Mouse (Mus musculus) ES-Bruce4 (cell line): ENCODE data around the gene Atpif1.

Experiments
- CTCF ChIP-seq: IDR thresholded peaks from one replicate; pipeline ENCODE4 v1.8.1; 2011; ENCODE audit warnings: low read depth, low read length
- EP300 ChIP-seq: IDR thresholded peaks from 2 replicates; pipeline ENCODE4 v1.6.1; 2011; ENCODE audit warnings: low read depth, low read length; ENCODE audit not compliant: insufficient read depth
- POLR2A ChIP-seq: IDR thresholded peaks from one replicate; pipeline ENCODE4 v1.8.1; 2011; ENCODE audit warnings: low read length; ENCODE audit not compliant: insufficient read depth

DNA sequence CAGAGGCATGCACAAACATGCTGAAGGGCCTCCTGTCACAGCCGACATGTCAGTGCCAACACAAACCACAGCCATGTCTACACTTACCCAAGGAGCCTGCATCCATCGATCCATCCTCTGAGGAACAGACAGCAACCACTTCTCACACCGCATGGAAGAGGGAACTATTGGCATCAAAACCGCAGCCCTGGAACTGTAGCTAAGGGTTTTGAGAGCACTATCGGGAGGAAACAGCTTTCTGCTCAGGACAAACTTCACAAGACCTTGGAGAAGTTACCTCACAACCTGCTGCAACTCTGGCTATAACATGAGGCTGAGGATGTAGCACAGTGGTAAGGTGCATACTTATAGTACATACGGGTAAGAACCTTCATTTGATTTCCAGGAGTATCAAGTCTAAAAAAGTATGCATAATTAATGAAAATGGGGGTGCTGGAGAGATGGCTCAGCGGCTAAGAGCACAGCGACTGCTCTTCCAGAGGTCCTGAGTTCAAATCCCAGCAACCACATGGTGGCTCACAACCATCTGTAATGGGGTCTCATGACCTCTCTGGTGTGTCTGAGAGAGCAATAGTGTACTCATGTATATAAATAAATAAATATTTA lies 5.4 kb downstream of the Atpif1 start:
- TF ChIP-seq POLR2A (no peak), CTCF (no peak), EP300 (no peak)
